Mouse (Mus musculus): ENCODE measurements around the gene Prr5.

GRCm38 (mm10) chr15:84724199-84724598, 54.8 kb downstream of the Prr5 start:
- TF ChIP-seq CTCF (IDR thresholded peaks at IDR 0.05; ENCODE audit: low read depth, low read length), result no peak
- no peak for TF ChIP-seq POLR2A (IDR thresholded peaks at IDR 0.05; ENCODE audit: borderline replicate concordance, low read depth, low read length)

All from bone marrow macrophage, adult 2 months (primary cell).